Mouse (Mus musculus) CH12.LX (cell line): ENCODE results near the gene Nid2. TPM values are rescaled to one million over a fixed set of nuclear protein-coding genes. Genes with fewer than 3 reads are reported as not detected.

Experiments
- DNase-seq: peaks from one replicate; pipeline ENCODE4 v3.0.0-alpha.2; 2013; ENCODE audit errors: extremely low read depth
- H3K27ac ChIP-seq: 2 replicates; pipeline ENCODE4 v1.5.1; 2012; ENCODE audit warnings: low read depth, mild to moderate bottlenecking, control low read depth, moderate library complexity; ENCODE audit not compliant: insufficient read depth
- H3K27me3 ChIP-seq: replicated peaks from 2 replicates; pipeline ENCODE3; 2012; ENCODE audit warnings: inconsistent platforms
- H3K36me3 ChIP-seq, 2 experiments: replicated peaks in 1 of 2; 2 replicates each; pipeline versions ENCODE3 to v1.6.1; 2012; ENCODE audit warnings: inconsistent platforms in 1 of 2, low read length in 1 of 2, mild to moderate bottlenecking in 1 of 2, mixed read lengths in 1 of 2, moderate library complexity in 1 of 2; ENCODE audit not compliant: control insufficient read depth in 1 of 2, insufficient read depth in 1 of 2
- H3K4me1 ChIP-seq, 2 experiments: 2 replicates each; pipeline ENCODE4 v1.6.1; 2012; ENCODE audit warnings: inconsistent platforms in 1 of 2, moderate library complexity in 1 of 2; ENCODE audit not compliant: insufficient read depth in 2 of 2, control insufficient read depth in 1 of 2
- H3K4me2 ChIP-seq: 2 replicates; pipeline ENCODE4 v1.6.1; 2012; ENCODE audit warnings: low read depth, mild to moderate bottlenecking, control low read depth; ENCODE audit not compliant: poor library complexity, insufficient read depth, severe bottlenecking
- H3K4me3 ChIP-seq, 3 experiments: fragments of 150-350 bp in 1 of 3; sonication (generic) in 1 of 3; replicated peaks in 1 of 3; 2 replicates each; pipeline versions ENCODE3 to v1.5.1; 2011 to 2012; ENCODE audit warnings: low read depth in 2 of 3, low read length in 2 of 3, mild to moderate bottlenecking in 2 of 3, moderate library complexity in 2 of 3, control low read depth in 1 of 3, improper control_type of control experiment in 1 of 3, inconsistent platforms in 1 of 3, mixed read lengths in 1 of 3; ENCODE audit not compliant: poor library complexity in 1 of 3
- H3K79me2 ChIP-seq: replicated peaks from 2 replicates; pipeline ENCODE4 v1.6.1; 2012; ENCODE audit warnings: mild to moderate bottlenecking, moderate library complexity; ENCODE audit not compliant: control insufficient read depth, poor library complexity, insufficient read depth, severe bottlenecking; ENCODE audit errors: extremely low read depth
- H3K9ac ChIP-seq: 2 replicates; pipeline ENCODE4 v1.6.1; 2012; ENCODE audit warnings: low read depth, mild to moderate bottlenecking, control low read depth, moderate library complexity; ENCODE audit not compliant: insufficient read depth
- H3K9me3 ChIP-seq: replicated peaks from 2 replicates; pipeline ENCODE3; 2012; ENCODE audit warnings: low read length, inconsistent platforms, mixed read lengths
- CHD1 ChIP-seq: IDR thresholded peaks from 2 replicates; pipeline ENCODE4 v1.6.1; 2012; ENCODE audit warnings: low read depth, low read length, improper control_type of control experiment, inconsistent platforms
- CHD2 ChIP-seq: IDR thresholded peaks from 2 replicates; pipeline ENCODE4 v1.6.1; 2011; ENCODE audit warnings: low read length, improper control_type of control experiment
- CTCF ChIP-seq, 2 experiments: IDR thresholded peaks in 1 of 2; conservative IDR thresholded peaks in 1 of 2; 2 replicates each; pipeline ENCODE4 v1.5.1; 2011 to 2012; ENCODE audit warnings: low read depth in 2 of 2, low read length in 2 of 2, improper control_type of control experiment in 1 of 2, inconsistent platforms in 1 of 2, mild to moderate bottlenecking in 1 of 2, moderate library complexity in 1 of 2
- E2F4 ChIP-seq: IDR thresholded peaks from 2 replicates; pipeline ENCODE4 v1.6.1; 2011; ENCODE audit warnings: low read depth, low read length, improper control_type of control experiment; ENCODE audit not compliant: insufficient replicate concordance
- ELF1 ChIP-seq: IDR thresholded peaks from 2 replicates; pipeline ENCODE4 v1.6.1; 2014; ENCODE audit warnings: low read depth, mild to moderate bottlenecking, inconsistent platforms, low read length, improper control_type of control experiment
- GABPA ChIP-seq: IDR thresholded peaks from 2 replicates; pipeline ENCODE4 v1.6.1; 2012; ENCODE audit warnings: low read depth, low read length, improper control_type of control experiment, inconsistent platforms; ENCODE audit not compliant: insufficient replicate concordance
- HCFC1 ChIP-seq: IDR thresholded peaks from 2 replicates; pipeline ENCODE4 v1.6.1; 2012; ENCODE audit warnings: low read depth, mild to moderate bottlenecking, inconsistent platforms, low read length, improper control_type of control experiment
- IRF4 ChIP-seq: IDR thresholded peaks from 2 replicates; pipeline ENCODE4 v1.6.1; 2014; ENCODE audit warnings: low read depth, mild to moderate bottlenecking, inconsistent platforms, low read length, improper control_type of control experiment
- JUND ChIP-seq: conservative IDR thresholded peaks from 2 replicates; pipeline ENCODE4 v1.6.1; 2011; ENCODE audit warnings: low read depth, low read length, improper control_type of control experiment
- MAFK ChIP-seq: IDR thresholded peaks from 2 replicates; pipeline ENCODE4 v1.6.1; 2011; ENCODE audit warnings: low read length, improper control_type of control experiment; ENCODE audit not compliant: insufficient replicate concordance
- MEF2A ChIP-seq: IDR thresholded peaks from 2 replicates; pipeline ENCODE4 v1.6.1; 2014; ENCODE audit warnings: low read depth, mild to moderate bottlenecking, inconsistent platforms, low read length, improper control_type of control experiment, borderline replicate concordance
- MXI1 ChIP-seq: IDR thresholded peaks from 2 replicates; pipeline ENCODE4 v1.6.1; 2011; ENCODE audit warnings: mild to moderate bottlenecking, low read depth, low read length, improper control_type of control experiment
- MYC ChIP-seq: IDR thresholded peaks from 2 replicates; pipeline ENCODE4 v1.6.1; 2011; ENCODE audit warnings: low read depth, mild to moderate bottlenecking, improper control_type of control experiment, low read length
- PAX5 ChIP-seq: IDR thresholded peaks from 2 replicates; pipeline ENCODE4 v1.6.1; 2012; ENCODE audit warnings: low read length, inconsistent platforms, mixed read lengths
- POLR2A ChIP-seq: IDR thresholded peaks from 2 replicates; pipeline ENCODE4 v1.6.1; 2011; ENCODE audit warnings: low read depth, mild to moderate bottlenecking, improper control_type of control experiment, low read length
- RCOR1 ChIP-seq: conservative IDR thresholded peaks from 2 replicates; pipeline ENCODE4 v1.6.1; 2012; ENCODE audit warnings: low read depth, mild to moderate bottlenecking, inconsistent platforms, low read length, improper control_type of control experiment
- SIN3A ChIP-seq: IDR thresholded peaks from 2 replicates; pipeline ENCODE4 v1.6.1; 2012; ENCODE audit warnings: low read length, improper control_type of control experiment, inconsistent platforms
- SMC3 ChIP-seq: IDR thresholded peaks from 2 replicates; pipeline ENCODE4 v1.6.1; 2011; ENCODE audit warnings: low read depth, low read length, improper control_type of control experiment
- UBTF ChIP-seq: IDR thresholded peaks from 2 replicates; pipeline ENCODE4 v1.6.1; 2012; ENCODE audit warnings: low read depth, mild to moderate bottlenecking, inconsistent platforms, low read length, improper control_type of control experiment, moderate library complexity
- USF1 ChIP-seq: IDR thresholded peaks from 2 replicates; pipeline ENCODE4 v1.6.1; 2014; ENCODE audit warnings: low read depth, mild to moderate bottlenecking, inconsistent platforms, low read length, improper control_type of control experiment
- USF2 ChIP-seq: conservative IDR thresholded peaks from 2 replicates; pipeline ENCODE4 v1.6.1; 2011; ENCODE audit warnings: low read depth, low read length, improper control_type of control experiment
- dilution Hi-C: fragments of 300-500 bp; cut with MboI; formaldehyde crosslinking; loops from 2 replicates; pipeline ENCODE4 v1.14.3; 2020; ENCODE audit warnings: low sequenced_read_pairs; ENCODE audit not compliant: extremely low pct_unique_long_range_greater_than_20kb, extremely low pct_ligation_motif_present
- in situ Hi-C: fragments of 300-500 bp; cut with MboI; formaldehyde crosslinking; loops from 3 replicates; pipeline ENCODE4 v1.14.3; 2019; ENCODE audit warnings: low sequenced_read_pairs, low pct_ligation_motif_present, low pct_unique_long_range_greater_than_20kb, mixed read lengths
- polyA plus RNA-seq: library from polyadenylated mRNA; unstranded; fragments of >175 nt; gene quantifications from 2 replicates; pipeline ENCODE4 v1.2.1, GENCODE M21; 2012; ENCODE audit warnings: low read depth; ENCODE audit not compliant: insufficient read length
- total RNA-seq, 2 experiments: library from RNA; depleted of rRNA; stranded (reverse); fragments of 300-350 nt in 1 of 2; fragments of >200 nt in 1 of 2; gene quantifications; 2 replicates each; pipeline ENCODE4 v1.2.3; 2012 to 2014

Gene Nid2
- total and polyA plus RNA-seq, 3 experiments: 0.58 to 2.1 (median 1.3) TPM

GRCm38 (mm10) chr14:19719077-19719476 lies 32.0 kb upstream of the Nid2 start:
- Histone ChIP-seq H3K27me3 (no peaks in the 10 kb centered on the region), H3K9me3 (no peaks in the 10 kb centered on the region), H3K9ac (no peak overlapping the region), H3K4me3 (no peak overlapping the region), H3K27ac (no peak overlapping the region), H3K4me1 (peaks cover 2 to 5% of the 10 kb centered on the region in 2 experiments; a peak in 2 of 4 replicates), H3K4me2 (no peak overlapping the region), H3K36me3 (no peaks in the 10 kb centered on the region)
- DNase-seq: no peak
- dilution Hi-C loops: no loop called here
- no peak for TF ChIP-seq USF1
- TF ChIP-seq CHD1: no peak
- no peak for TF ChIP-seq IRF4
- no peak for TF ChIP-seq RCOR1
- no peak for TF ChIP-seq JUND
- no peak for TF ChIP-seq UBTF
- no peak for TF ChIP-seq E2F4
- no peak for TF ChIP-seq PAX5
- TF ChIP-seq, all 38 proteins: peak for 0
- no peaks in the 10 kb centered on the region for H3K79me2 ChIP-seq
- in situ Hi-C loops: loop anchor here (25.0 kb wide), 1 partner anchor 518 kb away; no protein-coding TSS in a partner anchor

GRCm38 (mm10) chr14:19720044-19720611 lies 30.9 kb upstream of the Nid2 start:
- TF ChIP-seq USF2: no peak
- TF ChIP-seq CHD2: no peak
- TF ChIP-seq MEF2A: no peak
- TF ChIP-seq HCFC1: no peak
- no peak for TF ChIP-seq SMC3
- TF ChIP-seq MAFK: no peak
- TF ChIP-seq GABPA: no peak
- no peak for TF ChIP-seq MYC
- TF ChIP-seq E2F4: no peak
- no peak for TF ChIP-seq RCOR1
- no peak for TF ChIP-seq POLR2A
- no peak for TF ChIP-seq SIN3A
- TF ChIP-seq UBTF: no peak
- no peak for TF ChIP-seq CTCF (conservative IDR thresholded peaks at IDR 0.05 in 1 of 2, IDR thresholded peaks at IDR 0.05 in 1 of 2; ENCODE audit: low read depth in 2 of 2, low read length in 2 of 2)
- no peak for TF ChIP-seq ELF1
- no peak for TF ChIP-seq MXI1
- dilution Hi-C loops: no loop called here

More at GRCm38 (mm10) chr14:19720044-19720611, 30.9 kb upstream of the Nid2 start:
- Histone ChIP-seq H3K36me3 (no peaks in the 10 kb centered on the region), H3K27me3 (no peaks in the 10 kb centered on the region), H3K4me1 (peaks cover 0 to under 1% of the 10 kb centered on the region in 2 experiments; a peak in 1 of 4 replicates), H3K9me3 (no peaks in the 10 kb centered on the region), H3K9ac (no peak overlapping the region), H3K4me2 (no peak overlapping the region), H3K27ac (no peak overlapping the region), H3K79me2 (no peaks in the 10 kb centered on the region), H3K4me3 (no peak overlapping the region)
- no peak for DNase-seq
- in situ Hi-C loops: loop anchor here (25.0 kb wide), 1 partner anchor 517 kb away; no protein-coding TSS in a partner anchor
